Mouse (Mus musculus) small intestine, adult 2 months (tissue): ENCODE measurements around the gene Kifap3.

ENCODE experiments used
- CTCF ChIP-seq: fragments of 200-500 bp; IDR thresholded peaks from 2 replicates; pipeline ENCODE4 v1.5.1; 2012; ENCODE audit warnings: low read depth, mild to moderate bottlenecking, control low read depth, inconsistent platforms, low read length, moderate library complexity, mixed read lengths; ENCODE audit not compliant: insufficient replicate concordance, insufficient read length; ENCODE audit errors: extremely low read depth
- POLR2A ChIP-seq: fragments of 200-500 bp; IDR thresholded peaks from 2 replicates; pipeline ENCODE4 v1.6.1; 2012; ENCODE audit warnings: low read depth, mild to moderate bottlenecking, control low read depth, inconsistent platforms, low read length, moderate library complexity

DNA sequence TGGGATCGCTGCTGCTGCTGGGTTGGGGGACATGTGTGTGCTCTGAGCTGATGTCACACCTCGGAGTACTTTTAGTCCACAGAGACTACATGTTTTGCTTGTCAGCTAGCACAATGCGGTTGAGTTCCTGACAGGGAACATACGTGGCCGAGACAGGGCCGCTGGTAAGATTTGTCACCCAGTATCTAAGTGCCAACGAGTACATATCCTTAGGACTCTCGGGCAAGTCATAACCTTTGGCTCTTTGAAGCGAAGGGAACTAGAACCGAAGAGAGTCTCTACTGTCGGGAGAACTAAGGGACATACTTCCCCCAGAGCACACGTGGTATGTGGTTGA is 151.0 kb downstream of the Kifap3 start:
- TF ChIP-seq CTCF = no peak
- TF ChIP-seq POLR2A = no peak
